Mouse (Mus musculus) naive thymus-derived CD4-positive, alpha-beta T cell, adult 2 months (primary cell): Measurements from ENCODE around the gene AB124611.
A peak's percentile ranks its signal among the peaks of the same experiment; 100 is the strongest.
"Not testable (repeated sequence)": the region's sequence is repeated elsewhere in the genome, so short reads cannot be mapped to it uniquely, and the experiment has no call there.

ENCODE experiments used
- DNase-seq: peaks from one replicate; pipeline ENCODE4 v3.0.0-alpha.2; 2011; ENCODE audit warnings: low read depth

The AB124611 gene

GRCm38 (mm10) chr9:21525937-21526633 lies at the start of gene AB124611:
AB124611 (plus strand) TSS chr9:21526176.
- peak; percentile 61 for DNase-seq

GRCm38 (mm10) chr9:21477707-21478106 lies 48.3 kb upstream of the AB124611 start:
- DNase-seq, result no peak

GRCm38 (mm10) chr9:21484065-21484464 lies 41.9 kb upstream of the AB124611 start:
- DNase-seq, result no peak

- not testable (repeated sequence) for DNase-seq
These were observed 37.7 kb upstream of the AB124611 start for GRCm38 (mm10) chr9:21488246-21488645.

- DNase-seq, result no peak
These were observed 35.3 kb upstream of the AB124611 start for GRCm38 (mm10) chr9:21490696-21491095.

GRCm38 (mm10) chr9:21493907-21494306 lies 32.1 kb upstream of the AB124611 start:
- no peak for DNase-seq

- no peak for DNase-seq
These were observed 31.2 kb upstream of the AB124611 start for GRCm38 (mm10) chr9:21494726-21495125.

- no peak for DNase-seq
These were observed 29.5 kb upstream of the AB124611 start for GRCm38 (mm10) chr9:21496308-21497049.

GRCm38 (mm10) chr9:21497050-21497542 lies 28.9 kb upstream of the AB124611 start:
- DNase-seq, result no peak

GRCm38 (mm10) chr9:21497664-21498063 lies 28.3 kb upstream of the AB124611 start:
- no peak for DNase-seq

- DNase-seq, result no peak
These were observed 27.6 kb upstream of the AB124611 start for GRCm38 (mm10) chr9:21498284-21498902.

GRCm38 (mm10) chr9:21503352-21503751 lies 22.6 kb upstream of the AB124611 start:
- no peak for DNase-seq

- DNase-seq, result no peak
These were observed 20.2 kb upstream of the AB124611 start for GRCm38 (mm10) chr9:21505767-21506166.

GRCm38 (mm10) chr9:21507753-21508430 lies 18.1 kb upstream of the AB124611 start:
- DNase-seq, result no peak

- no peak for DNase-seq
These were observed 17.0 kb upstream of the AB124611 start for GRCm38 (mm10) chr9:21508871-21509404.

- peak; percentile 59 for DNase-seq
These were observed 15.9 kb upstream of the AB124611 start, which contains the start of gene Tmed1 for GRCm38 (mm10) chr9:21509772-21510688. Tmed1 (minus strand) TSS chr9:21510252.

GRCm38 (mm10) chr9:21510689-21511015 lies 15.3 kb upstream of the AB124611 start:
- DNase-seq, result no peak

GRCm38 (mm10) chr9:21511052-21511451 lies 14.9 kb upstream of the AB124611 start:
- no peak for DNase-seq

GRCm38 (mm10) chr9:21513466-21513865 lies 12.5 kb upstream of the AB124611 start:
- no peak for DNase-seq

GRCm38 (mm10) chr9:21517947-21518495 lies 8.0 kb upstream of the AB124611 start:
- DNase-seq, result no peak

GRCm38 (mm10) chr9:21518690-21519089 lies 7.3 kb upstream of the AB124611 start:
- DNase-seq, result not testable (repeated sequence)
